ENCODE assay signal across 11 mouse cellular contexts in genomic region chr8:48451247-48451635, GRCm38 (mm10).
A peak's percentile ranks its signal among the peaks of the same experiment; 100 is the strongest.
DNase-seq lines count a peak whose midpoint lies in the region; ATAC-seq and TF ChIP-seq lines count a peak whose summit lies in the region.
"Had no signal": no experiment of that assay in that cellular context is flagged by ENCODE, and none has a peak within 500 bp of the region (broad histone marks: within the 10 kb centered on the region; RNA-seq: fewer than 3 reads in every experiment).

No protein-coding gene starts in this region.

- H3K27me3 ChIP-seq in limb, embryonic 11.5 days (ENCODE audit: control insufficient read depth, insufficient read depth, low read length) = no peaks in the 10 kb centered on the region
- no peaks in the 10 kb centered on the region for H3K27me3 ChIP-seq in limb, embryonic 10.5 days (ENCODE audit: low read depth, poor library complexity, severe bottlenecking)
- no peaks in the 10 kb centered on the region; the same call in 1 of the 2 replicates for H3K27me3 ChIP-seq in forebrain, embryonic 14.5 days (replicated peaks; ENCODE audit: control insufficient read depth, insufficient read depth, low read length)
- no peaks in the 10 kb centered on the region for H3K27me3 ChIP-seq in hindbrain, postnatal 0 days (ENCODE audit: insufficient read depth, low read length)

- H3K9ac ChIP-seq in limb, embryonic 11.5 days (ENCODE audit: low read length) = no peak overlapping the region
- H3K9ac ChIP-seq in forebrain, embryonic 14.5 days (ENCODE audit: low read length) = no peak overlapping the region
- H3K9ac ChIP-seq in hindbrain, postnatal 0 days (replicated peaks; ENCODE audit: low read length) = no peak overlapping the region

- 29% methylated on average over 7 of the region's 7 CpGs for whole genome bisulfite sequencing in limb, embryonic 11.5 days
- 48% methylated on average over 7 of the region's 7 CpGs for WGBS in limb, embryonic 10.5 days
- 24% methylated on average over 7 of the region's 7 CpGs for WGBS in forebrain, embryonic 14.5 days
- 42% methylated on average over 7 of the region's 7 CpGs for WGBS in hindbrain, postnatal 0 days

- no peak overlapping the region for H3K4me2 ChIP-seq in limb, embryonic 11.5 days (ENCODE audit: low read depth, severe bottlenecking)
- H3K4me2 ChIP-seq in forebrain, embryonic 14.5 days (ENCODE audit: low read length) = no peak overlapping the region; the same call in 1 of the 2 replicates
- H3K4me2 ChIP-seq in hindbrain, postnatal 0 days (ENCODE audit: low read depth, low read length) = no peak overlapping the region; the same call in 1 of the 2 replicates

- H3K9me3 ChIP-seq in limb, embryonic 11.5 days (ENCODE audit: control insufficient read depth, low read length) = no peaks in the 10 kb centered on the region
- no peaks in the 10 kb centered on the region for H3K9me3 ChIP-seq in limb, embryonic 10.5 days (replicated peaks)
- no peaks in the 10 kb centered on the region for H3K9me3 ChIP-seq in forebrain, embryonic 14.5 days (replicated peaks; ENCODE audit: control insufficient read depth, low read length)
- H3K9me3 ChIP-seq in hindbrain, postnatal 0 days (ENCODE audit: low read length) = no peaks in the 10 kb centered on the region

- H3K36me3 ChIP-seq in limb, embryonic 11.5 days (ENCODE audit: control insufficient read depth, insufficient read depth, low read length) = no peaks in the 10 kb centered on the region
- no peaks in the 10 kb centered on the region for H3K36me3 ChIP-seq in limb, embryonic 10.5 days
- H3K36me3 ChIP-seq in forebrain, embryonic 14.5 days (ENCODE audit: control insufficient read depth, insufficient read depth, low read length) = no peaks in the 10 kb centered on the region
- H3K36me3 ChIP-seq in hindbrain, postnatal 0 days (ENCODE audit: insufficient read depth, low read length) = no peaks in the 10 kb centered on the region

- peak; percentile 26; the same call in 1 of the 2 replicates for ATAC-seq in limb, embryonic 11.5 days (ENCODE audit: insufficient number of reproducible peaks, low FRiP score, low TSS enrichment, low read depth)
- 0 out of 2 replicates have a peak, but pooled peaks have one; percentile 40 for ATAC-seq in forebrain, embryonic 14.5 days
- no peak; the same call in 1 of the 2 replicates for ATAC-seq in hindbrain, postnatal 0 days

- DNase-seq in limb, embryonic 11.5 days (ENCODE audit: low spot score) = no peak
- DNase-seq in limb, embryonic 10.5 days (ENCODE audit: low spot score) = no peak
- no peak for DNase-seq in forebrain, embryonic 14.5 days (ENCODE audit: low spot score)
- no peak for DNase-seq in hindbrain, postnatal 0 days (ENCODE audit: low spot score)
- peak; percentile 27 for DNase-seq in yolk sac, embryonic 10.5 days (ENCODE audit: low spot score)
- DNase-seq in thymus, postnatal 36 days = no peak
- no peak for DNase-seq in cerebellum, adult 11 months
- DNase-seq: cerebellum, postnatal 36 days; layer of hippocampus, adult 9-11 months; right cerebral cortex, postnatal 25 days had no signal

- TF ChIP-seq CTCF in hindbrain, postnatal 0 days (IDR thresholded peaks at IDR 0.05; ENCODE audit: low read depth) = no peak

- H3K27ac ChIP-seq in limb, embryonic 11.5 days (replicated peaks; ENCODE audit: low read depth, low read length) = no peak overlapping the region
- no peak overlapping the region for H3K27ac ChIP-seq in limb, embryonic 10.5 days
- H3K27ac ChIP-seq in forebrain, embryonic 14.5 days (ENCODE audit: low read depth, low read length) = no peak overlapping the region
- H3K27ac ChIP-seq in hindbrain, postnatal 0 days = 0 out of 2 replicates have a peak overlapping the region, but pooled peaks have one; percentile 32

- no peak overlapping the region for H3K4me3 ChIP-seq in limb, embryonic 11.5 days (ENCODE audit: low read depth, low read length)
- H3K4me3 ChIP-seq in limb, embryonic 10.5 days = no peak overlapping the region
- H3K4me3 ChIP-seq in forebrain, embryonic 14.5 days (ENCODE audit: low read depth, low read length) = no peak overlapping the region
- no peak overlapping the region for H3K4me3 ChIP-seq in hindbrain, postnatal 0 days (ENCODE audit: low read length)
- H3K4me3 ChIP-seq: myocyte had no signal

- H3K4me1 ChIP-seq in limb, embryonic 11.5 days (ENCODE audit: control insufficient read depth, insufficient read depth, low read length) = peaks cover 13% of the 10 kb centered on the region
- H3K4me1 ChIP-seq in limb, embryonic 10.5 days = peaks cover 39% of the 10 kb centered on the region
- peaks cover 31% of the 10 kb centered on the region for H3K4me1 ChIP-seq in forebrain, embryonic 14.5 days (ENCODE audit: control insufficient read depth, insufficient read depth, low read length)
- H3K4me1 ChIP-seq in hindbrain, postnatal 0 days (ENCODE audit: insufficient read depth, low read length) = no peaks in the 10 kb centered on the region
